ENCODE assay signal across 8 mouse cellular contexts in genomic region chr2:166806173-166806705, GRCm38 (mm10). TPM values are rescaled to one million over a fixed set of nuclear protein-coding genes. Genes with fewer than 3 reads are reported as not detected.
A peak's percentile ranks its signal among the peaks of the same experiment; 100 is the strongest.
DNase-seq lines count a peak whose midpoint lies in the region; ATAC-seq and TF ChIP-seq lines count a peak whose summit lies in the region.

No protein-coding gene starts in this region.

- 18% methylated on average over 14 of the region's 14 CpGs for WGBS in heart, embryonic 10.5 days
- WGBS in forebrain, embryonic 16.5 days: 28% methylated on average over 14 of the region's 14 CpGs
- 29% methylated on average over 14 of the region's 14 CpGs for WGBS in macrophage (ENCODE audit: missing documents)

- H3K4me2 ChIP-seq in forebrain, embryonic 16.5 days (ENCODE audit: low read length): peak overlapping the region; percentile 82

- in situ Hi-C loops in ES-E14 (cut with MboI; ENCODE audit: low sequenced_read_pairs in 2 of 2, unreplicated experiment in 2 of 2): no loop called here

- peak overlapping the region; percentile 99 for H3K9ac ChIP-seq in ES-E14 (ENCODE audit: insufficient read depth, low read depth, low read length, poor library complexity, severe bottlenecking)
- peak overlapping the region; percentile 60 for H3K9ac ChIP-seq in forebrain, embryonic 16.5 days (replicated peaks; ENCODE audit: low read depth, low read length)

- no peaks in the 10 kb centered on the region for H3K9me3 ChIP-seq in heart, embryonic 10.5 days
- H3K9me3 ChIP-seq in ES-E14 (ENCODE audit: control insufficient read depth, insufficient read depth, low read depth, low read length): no peaks in the 10 kb centered on the region
- H3K9me3 ChIP-seq in forebrain, embryonic 16.5 days (ENCODE audit: control insufficient read depth, low read length): no peaks in the 10 kb centered on the region

- no peak for DNase-seq in heart, embryonic 10.5 days (ENCODE audit: low spot score)
- no peak for DNase-seq in heart, postnatal 14 days
- DNase-seq in ES-E14 (ENCODE audit: low read depth, low spot score): no peak
- no peak for DNase-seq in adrenal gland, postnatal 36 days
- DNase-seq in thymus, postnatal 10 days (ENCODE audit: low spot score in 2 of 2): no peak
- DNase-seq in gastrocnemius, postnatal 25 days: no peak

- peak overlapping the region; percentile 81 for H3K4me3 ChIP-seq in heart, embryonic 10.5 days
- H3K4me3 ChIP-seq in ES-E14 (ENCODE audit: insufficient read depth in 1 of 2, low read depth in 1 of 2, low read length in 2 of 2, poor library complexity in 1 of 2, severe bottlenecking in 1 of 2): peak overlapping the region; percentile 94 to 100
- H3K4me3 ChIP-seq in forebrain, embryonic 16.5 days (replicated peaks; ENCODE audit: low read length): peak overlapping the region; percentile 51
- peak overlapping the region; percentile 91 for H3K4me3 ChIP-seq in macrophage (ENCODE audit: inconsistent target)

- ATAC-seq in forebrain, embryonic 16.5 days: no peak

- H3K27me3 ChIP-seq in heart, embryonic 10.5 days (ENCODE audit: insufficient read depth, poor library complexity, severe bottlenecking): no peaks in the 10 kb centered on the region
- no peaks in the 10 kb centered on the region for H3K27me3 ChIP-seq in forebrain, embryonic 16.5 days (replicated peaks; ENCODE audit: control insufficient read depth, insufficient read depth, low read length)

- intact Hi-C loops in heart, postnatal 14 days (cut with DNase I): no loop called here

- H3K27ac ChIP-seq in heart, embryonic 10.5 days: peak overlapping the region; percentile 92
- no peak overlapping the region for H3K27ac ChIP-seq in ES-E14 (ENCODE audit: insufficient read depth, low read depth, low read length, poor library complexity, severe bottlenecking)
- no peak overlapping the region for H3K27ac ChIP-seq in forebrain, embryonic 16.5 days (ENCODE audit: low read length)
- H3K27ac ChIP-seq in macrophage: peak overlapping the region; percentile 63

- peaks cover 4% of the 10 kb centered on the region; the same call in 1 of the 2 replicates for H3K36me3 ChIP-seq in heart, embryonic 10.5 days
- H3K36me3 ChIP-seq in ES-E14 (ENCODE audit: control insufficient read depth, insufficient read depth, low read length, poor library complexity, severe bottlenecking) (no peaks in the 10 kb centered on the region), macrophage (ENCODE audit: inconsistent target) (no peaks in the 10 kb centered on the region)
- H3K36me3 ChIP-seq in forebrain, embryonic 16.5 days (ENCODE audit: control insufficient read depth, insufficient read depth): no peaks in the 10 kb centered on the region

- peaks cover 56% of the 10 kb centered on the region for H3K79me2 ChIP-seq in macrophage (ENCODE audit: inconsistent target)

- H3K4me1 ChIP-seq in heart, embryonic 10.5 days: peaks cover 16% of the 10 kb centered on the region
- H3K4me1 ChIP-seq in ES-E14 (ENCODE audit: control insufficient read depth in 2 of 2, insufficient read depth in 2 of 2, low read length in 2 of 2, poor library complexity in 1 of 2): peaks cover 5 to 8% of the 10 kb centered on the region in 2 experiments; a peak in 2 of 4 replicates
- H3K4me1 ChIP-seq in forebrain, embryonic 16.5 days (replicated peaks; ENCODE audit: control insufficient read depth, insufficient read depth, low read length): peaks cover 11% of the 10 kb centered on the region

TF ChIP-seq in ES-E14, 5 proteins besides CTCF, POLR2A, EP300 and RAD21:
- TF ChIP-seq CHD2 (IDR thresholded peaks at IDR 0.05; ENCODE audit: low read depth, low read length) (no peak), ZNF384 (IDR thresholded peaks at IDR 0.05; ENCODE audit: low read depth, low read length) (no peak), ZC3H11A (IDR thresholded peaks at IDR 0.05; ENCODE audit: borderline replicate concordance, low read depth, low read length) (no peak), MAFK (IDR thresholded peaks at IDR 0.05; ENCODE audit: insufficient read depth, low read depth, low read length) (no peak), HCFC1 (IDR thresholded peaks at IDR 0.05; ENCODE audit: borderline replicate concordance, insufficient read depth, low read length) (no peak)

RNA-seq across cellular contexts. Expression of gene Arfgef2, which starts 0.9 kb away (rescaled TPM):
- 6.3 and 8.2 TPM in 2 replicates for polyA plus RNA-seq in heart, embryonic 10.5 days (2016; fragmentation: Nextera tagmentation; extraction: Ambion mirVana)
- total RNA-seq in heart, postnatal 14 days (2021): 10 to 100 TPM; 37.6 to 43.6 TPM
- 23.6 and 24.2 TPM in 2 replicates for total RNA-seq in ES-E14 (2012; rRNA removed)
- polyA plus RNA-seq in forebrain, embryonic 16.5 days (2015; fragmentation: Nextera tagmentation; extraction: Ambion mirVana): 3.2 and 3.4 TPM in 2 replicates
- 100 to 1,000 TPM in 4 of 26 experiments, 10 to 100 TPM in 22; 30.9 to 123 (median 73.2) TPM for total RNA-seq in macrophage (2018; cell fraction: chromatin; rRNA removed)
- 10 to 100 TPM; 25.2 to 53.8 (median 41.7) TPM for total RNA-seq in macrophage (2018; cell fraction: cytosol; rRNA removed)
- 10 to 100 TPM; 30.8 to 82.6 (median 58.2) TPM for total RNA-seq in macrophage (2018; cell fraction: nucleus; rRNA removed)
- 27.8 to 30.3 TPM (median 28.9 TPM) in 3 replicates for polyA plus RNA-seq in macrophage (2018)
- total RNA-seq in adrenal gland, postnatal 36 days (2021): 10 to 100 TPM; 67.6 to 76.9 TPM
- total RNA-seq in gastrocnemius, postnatal 25 days (2021): 10 to 100 TPM; 25.7 to 27.0 TPM

RNA-seq across cellular contexts. Expression of gene Trp53rkb, which starts 13.9 kb away (rescaled TPM):
- 8.0 and 13.3 TPM in 2 replicates for polyA plus RNA-seq in heart, embryonic 10.5 days (2016; fragmentation: Nextera tagmentation; extraction: Ambion mirVana)
- 1 to 10 TPM; 2.8 to 3.1 TPM for total RNA-seq in heart, postnatal 14 days (2021)
- total RNA-seq in ES-E14 (2012; rRNA removed): 10.5 and 11.1 TPM in 2 replicates
- polyA plus RNA-seq in forebrain, embryonic 16.5 days (2015; fragmentation: Nextera tagmentation; extraction: Ambion mirVana): 8.7 and 9.0 TPM in 2 replicates
- total RNA-seq in macrophage (2018; cell fraction: chromatin; rRNA removed): 10 to 100 TPM in 1 of 26 experiments, 1 to 10 TPM in 23, under 1 TPM in 2; 0.65 to 14.7 (median 4.1) TPM
- total RNA-seq in macrophage (2018; cell fraction: cytosol; rRNA removed): 1 to 10 TPM in 20 of 26 experiments, under 1 TPM in 6; 0.61 to 3.2 (median 1.4) TPM
- total RNA-seq in macrophage (2018; cell fraction: nucleus; rRNA removed): 10 to 100 TPM in 1 of 26 experiments, 1 to 10 TPM in 23, under 1 TPM in 2; 0.80 to 10.0 (median 3.7) TPM
- 0.82 to 1.9 TPM (median 1.2 TPM) in 3 replicates for polyA plus RNA-seq in macrophage (2018)
- total RNA-seq in adrenal gland, postnatal 36 days (2021): 1 to 10 TPM; 3.5 to 4.3 TPM
- 1 to 10 TPM; 1.2 to 3.8 TPM for total RNA-seq in gastrocnemius, postnatal 25 days (2021)

Comparison
In these comparisons a context has a peak if more than half of its experiments do, and no peak if none do; other contexts are left out.
1. H3K27ac ChIP-seq: peak in heart, embryonic 10.5 days (single experiment) and macrophage (single experiment); none in ES-E14 (single experiment) and forebrain, embryonic 16.5 days (single experiment).
2. Peak in every context shown above with its lines, with median percentiles within 50 percentile points of each other: H3K4me3 ChIP-seq.